Mouse (Mus musculus) heart, embryonic 16.5 days (tissue): ENCODE data around the gene Nit2. TPM values are rescaled to one million over a fixed set of nuclear protein-coding genes. Genes with fewer than 3 reads are reported as not detected.
"Not testable (repeated sequence)": the region's sequence is repeated elsewhere in the genome, so short reads cannot be mapped to it uniquely, and the experiment has no call there.

Source experiments
- ATAC-seq: fragments of 200-750 bp; cut with Nextera tagmentation; replicated peaks from 2 replicates; pipeline ENCODE4 v1.8.0; 2017; ENCODE audit warnings: moderate number of reproducible peaks; ENCODE audit not compliant: insufficient read depth, low FRiP score; ENCODE audit errors: extremely low read depth
- H3K27ac ChIP-seq: fragments of 300-500 bp; sonication (generic); 2 replicates; pipeline ENCODE4 v1.5.1; 2014; ENCODE audit warnings: mild to moderate bottlenecking, low read length, control low read depth, moderate library complexity
- H3K27me3 ChIP-seq: fragments of 300-500 bp; sonication (generic); 2 replicates; pipeline ENCODE4 v1.6.1; 2014; ENCODE audit warnings: low read length, mixed read lengths; ENCODE audit not compliant: control insufficient read depth, insufficient read depth
- H3K36me3 ChIP-seq: fragments of 300-500 bp; sonication (generic); 2 replicates; pipeline ENCODE4 v1.6.1; 2014; ENCODE audit not compliant: control insufficient read depth, insufficient read depth
- H3K4me1 ChIP-seq: fragments of 300-500 bp; sonication (generic); 2 replicates; pipeline ENCODE4 v1.6.1; 2014; ENCODE audit warnings: low read length, mixed read lengths; ENCODE audit not compliant: control insufficient read depth, insufficient read depth
- H3K4me2 ChIP-seq: fragments of 300-500 bp; sonication (generic); 2 replicates; pipeline ENCODE4 v1.6.1; 2014; ENCODE audit warnings: low read depth, mild to moderate bottlenecking, control low read depth, low read length
- H3K4me3 ChIP-seq: fragments of 300-500 bp; sonication (generic); 2 replicates; pipeline ENCODE4 v1.5.1; 2014; ENCODE audit warnings: mild to moderate bottlenecking, control low read depth, low read length
- H3K9ac ChIP-seq: fragments of 300-500 bp; sonication (generic); 2 replicates; pipeline ENCODE4 v1.6.1; 2014; ENCODE audit warnings: low read length, control low read depth
- H3K9me3 ChIP-seq: fragments of 300-500 bp; sonication (generic); replicated peaks from 2 replicates; pipeline ENCODE4 v1.6.1; 2016; ENCODE audit warnings: low read length; ENCODE audit not compliant: control insufficient read depth
- WGBS: fragments of 180-500 bp; shearing (Covaris S2); extraction: QIAGEN DNeasy Blood & Tissue Kit; methylation state at CpG from one replicate; pipeline ENCODE4 v1.1.7; 2014; 5-methylcytosine and 5-hydroxymethylcytosine counted together
- polyA plus RNA-seq: library from polyadenylated mRNA; unstranded; fragments of >200 nt; fragmentation: Nextera tagmentation; extraction: Ambion mirVana; gene quantifications from 2 replicates; pipeline ENCODE4 v1.2.1, GENCODE M21; 2015

The Nit2 gene
- polyA plus RNA-seq, 1 experiment from 2014 or later, result 46.4 TPM

DNA sequence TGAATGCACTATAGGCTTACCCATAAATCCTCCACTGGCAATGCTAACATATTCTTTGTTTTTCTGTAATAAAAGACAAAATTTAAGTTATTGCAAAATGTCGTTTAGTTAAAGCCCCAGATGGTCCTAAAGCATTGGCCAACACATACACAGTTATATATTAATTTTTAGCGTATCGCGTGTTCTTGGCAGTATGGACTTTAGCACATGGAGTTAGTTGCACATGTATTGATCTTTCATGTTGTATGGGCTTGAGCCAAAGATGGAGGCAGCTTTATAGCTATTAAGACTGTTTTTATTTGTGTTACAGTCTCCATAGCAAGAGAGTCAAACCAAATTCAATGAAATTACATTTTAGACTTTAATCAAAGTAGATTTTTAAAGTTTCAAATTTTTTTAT lies 19.5 kb upstream of the Nit2 start:
- peaks cover 25% of the 10 kb centered on the region for H3K36me3 ChIP-seq
- H3K4me2 ChIP-seq, result no peak overlapping the region
- no peaks in the 10 kb centered on the region for H3K9me3 ChIP-seq
- H3K27me3 ChIP-seq, result no peaks in the 10 kb centered on the region
- 93% methylated on average over 4 of the region's 4 CpGs for WGBS
- H3K9ac ChIP-seq, result no peak overlapping the region
- H3K27ac ChIP-seq, result no peak overlapping the region
- no peak for ATAC-seq
- no peaks in the 10 kb centered on the region for H3K4me1 ChIP-seq
- H3K4me3 ChIP-seq, result no peak overlapping the region

GRCm38 (mm10) chr16:57182037-57182436 lies 14.9 kb upstream of the Nit2 start:
- WGBS, result 75% methylated on average over 5 of the region's 5 CpGs
- no peak for ATAC-seq
- Histone ChIP-seq H3K4me1 (no peaks in the 10 kb centered on the region), H3K9ac (no peak overlapping the region), H3K4me3 (no peak overlapping the region), H3K4me2 (no peak overlapping the region), H3K27me3 (no peaks in the 10 kb centered on the region), H3K27ac (no peak overlapping the region), H3K9me3 (no peaks in the 10 kb centered on the region), H3K36me3 (peaks cover 24% of the 10 kb centered on the region)

DNA sequence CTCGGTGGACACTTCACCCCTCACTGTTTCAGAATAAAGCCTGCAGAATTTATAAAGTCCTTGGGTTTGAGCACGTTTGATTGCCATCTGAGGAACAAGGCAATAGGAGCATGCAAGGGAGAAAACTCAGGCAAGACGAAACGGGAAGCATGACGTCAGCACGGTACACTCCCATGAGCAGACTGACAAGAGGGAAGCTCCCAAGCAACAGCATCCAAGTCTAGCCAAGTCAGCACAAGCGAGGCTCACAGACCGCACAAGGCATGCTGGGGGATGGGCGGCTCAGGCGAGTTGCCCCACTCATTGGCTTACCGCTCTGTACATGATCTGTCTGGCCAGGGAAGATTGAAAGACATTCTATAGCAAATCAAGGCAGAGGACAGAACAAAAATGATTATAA lies 14.0 kb upstream of the Nit2 start:
- ATAC-seq, result no peak
- no peaks in the 10 kb centered on the region for H3K4me1 ChIP-seq
- H3K27ac ChIP-seq, result no peak overlapping the region
- H3K27me3 ChIP-seq, result no peaks in the 10 kb centered on the region
- peaks cover 30% of the 10 kb centered on the region for H3K36me3 ChIP-seq
- no peak overlapping the region for H3K4me2 ChIP-seq
- no peaks in the 10 kb centered on the region for H3K9me3 ChIP-seq
- H3K9ac ChIP-seq, result no peak overlapping the region
- H3K4me3 ChIP-seq, result no peak overlapping the region
- WGBS, result 78% methylated on average over 11 of the region's 11 CpGs

GRCm38 (mm10) chr16:57177664-57178063 lies 10.5 kb upstream of the Nit2 start:
- Histone ChIP-seq H3K27me3 (no peaks in the 10 kb centered on the region), H3K9me3 (no peaks in the 10 kb centered on the region), H3K27ac (no peak overlapping the region), H3K4me2 (no peak overlapping the region), H3K4me3 (no peak overlapping the region), H3K4me1 (no peaks in the 10 kb centered on the region), H3K9ac (no peak overlapping the region), H3K36me3 (peaks cover 29% of the 10 kb centered on the region)
- 76% methylated on average over 10 of the region's 10 CpGs for WGBS
- no peak for ATAC-seq

- Histone ChIP-seq H3K27ac (no peak overlapping the region), H3K4me2 (no peak overlapping the region), H3K4me3 (no peak overlapping the region), H3K4me1 (no peaks in the 10 kb centered on the region), H3K9me3 (no peaks in the 10 kb centered on the region), H3K9ac (no peak overlapping the region), H3K27me3 (no peaks in the 10 kb centered on the region), H3K36me3 (peaks cover 29% of the 10 kb centered on the region)
- 60% methylated on average over 2 of the region's 2 CpGs for WGBS
- ATAC-seq, result no peak
Observed at GRCm38 (mm10) chr16:57177254-57177653, 10.1 kb upstream of the Nit2 start.

DNA sequence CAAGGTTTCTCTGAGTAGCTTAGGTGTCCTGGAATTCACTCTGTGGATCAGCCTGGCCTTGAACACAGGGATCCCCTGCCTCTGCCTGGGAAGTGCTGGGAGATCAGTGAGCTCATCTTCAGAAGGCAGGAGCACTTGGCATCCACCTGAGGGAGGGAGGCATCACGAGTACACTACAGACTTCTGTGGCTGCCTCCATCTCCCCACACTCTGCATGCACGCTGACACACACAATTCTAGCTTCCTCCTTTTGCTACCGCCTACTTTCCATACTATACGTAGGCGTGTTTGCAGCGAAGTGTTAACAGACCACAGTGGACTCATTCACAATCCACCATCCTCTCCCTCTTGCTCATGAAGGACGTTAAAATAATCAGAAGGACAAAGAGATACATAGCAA lies 9.1 kb upstream of the Nit2 start:
- peaks cover 29% of the 10 kb centered on the region for H3K36me3 ChIP-seq

DNA sequence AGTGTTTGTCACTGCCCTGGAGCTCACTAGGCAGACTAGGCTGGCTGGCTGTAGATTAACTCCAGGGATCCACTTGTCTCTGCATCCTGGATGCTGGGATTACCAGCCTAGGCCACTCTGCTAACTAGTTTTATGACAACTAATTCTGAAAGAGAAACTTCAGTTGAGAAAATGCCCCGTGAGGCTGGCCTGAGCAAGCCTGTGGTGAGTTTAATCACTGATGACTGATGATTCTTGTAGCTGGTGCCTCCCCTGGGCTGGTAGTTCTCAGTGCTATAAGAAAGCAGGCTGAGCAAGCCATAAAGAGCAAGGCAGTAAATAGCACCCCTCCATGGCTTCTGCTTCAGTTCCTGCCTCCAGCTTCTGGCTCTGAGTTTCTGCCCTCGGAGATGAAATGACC lies 8.6 kb upstream of the Nit2 start:
- peaks cover 33% of the 10 kb centered on the region for H3K36me3 ChIP-seq
- WGBS, result 80% methylated on average over 2 of the region's 2 CpGs

More for the DNA sequence above, 9.1 kb upstream of the Nit2 start:
- 88% methylated on average over 7 of the region's 7 CpGs for WGBS
- Histone ChIP-seq H3K27ac (no peak overlapping the region), H3K4me3 (no peak overlapping the region), H3K9me3 (no peaks in the 10 kb centered on the region), H3K4me2 (no peak overlapping the region), H3K4me1 (no peaks in the 10 kb centered on the region), H3K9ac (no peak overlapping the region), H3K27me3 (no peaks in the 10 kb centered on the region)
- no peak for ATAC-seq

DNA sequence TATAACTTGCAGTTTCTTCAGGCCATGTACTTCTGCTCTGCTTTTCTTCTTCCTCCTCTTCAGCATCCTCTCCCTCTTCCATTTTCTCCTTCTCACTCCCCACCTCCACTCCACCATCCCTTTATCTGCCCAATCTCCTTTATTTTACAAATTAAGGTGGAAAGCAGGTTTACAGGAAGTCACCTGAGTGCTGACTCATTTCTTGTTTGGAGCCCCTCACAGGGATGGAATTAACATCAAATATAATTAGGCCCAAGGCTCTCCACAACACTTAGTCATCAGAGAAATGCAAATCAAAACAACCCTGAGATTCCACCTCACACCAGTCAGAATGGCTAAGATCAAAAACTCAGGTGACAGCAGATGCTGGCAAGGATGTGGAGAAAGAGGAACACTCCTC lies 7.3 kb upstream of the Nit2 start:
- H3K4me2 ChIP-seq, ATAC-seq: not testable (repeated sequence)

More for the DNA sequence above, 8.6 kb upstream of the Nit2 start:
- Histone ChIP-seq H3K27ac (no peak overlapping the region), H3K4me1 (no peaks in the 10 kb centered on the region), H3K9me3 (no peaks in the 10 kb centered on the region), H3K9ac (no peak overlapping the region), H3K27me3 (no peaks in the 10 kb centered on the region), H3K4me3 (no peak overlapping the region), H3K4me2 (no peak overlapping the region)
- ATAC-seq, result no peak

GRCm38 (mm10) chr16:57171570-57171969 lies 4.4 kb upstream of the Nit2 start:
- Histone ChIP-seq H3K9me3 (no peaks in the 10 kb centered on the region), H3K4me1 (peaks cover 3% of the 10 kb centered on the region; the same call in 1 of the 2 replicates), H3K27me3 (no peaks in the 10 kb centered on the region), H3K4me2 (no peak overlapping the region), H3K9ac (no peak overlapping the region), H3K36me3 (peaks cover 28% of the 10 kb centered on the region), H3K27ac (no peak overlapping the region), H3K4me3 (no peak overlapping the region)
- no peak for ATAC-seq
- 89% methylated on average over 6 of the region's 6 CpGs for WGBS

More for the DNA sequence above, 7.3 kb upstream of the Nit2 start:
- peaks cover 34% of the 10 kb centered on the region for H3K36me3 ChIP-seq
- not testable (repeated sequence) for H3K9ac ChIP-seq, H3K27me3 ChIP-seq, H3K9me3 ChIP-seq, H3K27ac ChIP-seq, H3K4me3 ChIP-seq, H3K4me1 ChIP-seq

- no peaks in the 10 kb centered on the region for H3K9me3 ChIP-seq
- peaks cover 3% of the 10 kb centered on the region for H3K4me1 ChIP-seq
- H3K36me3 ChIP-seq, result peaks cover 25% of the 10 kb centered on the region
- ATAC-seq, result no peak
- H3K27ac ChIP-seq, result no peak overlapping the region
- H3K9ac ChIP-seq, result no peak overlapping the region
- H3K27me3 ChIP-seq, result no peaks in the 10 kb centered on the region
- 85% methylated on average over 8 of the region's 8 CpGs for WGBS
- H3K4me2 ChIP-seq, result no peak overlapping the region
- no peak overlapping the region for H3K4me3 ChIP-seq
Observed at GRCm38 (mm10) chr16:57171161-57171560, 4.0 kb upstream of the Nit2 start.
